Mouse (Mus musculus): ENCODE measurements around the gene Selenon. TPM values are rescaled to one million over a fixed set of nuclear protein-coding genes. Genes with fewer than 3 reads are reported as not detected.
A peak's percentile ranks its signal among the peaks of the same experiment; 100 is the strongest.
"Not testable (repeated sequence)": the region's sequence is repeated elsewhere in the genome, so short reads cannot be mapped to it uniquely, and the experiment has no call there.

The Selenon gene
- polyA plus RNA-seq, 1 experiment from 2014 or later, result 2.8 TPM

- 48% methylated on average over 3 of the region's 4 CpGs for WGBS (ENCODE audit: insufficient replicate concordance)
- Histone ChIP-seq H3K27me3 (ENCODE audit: insufficient read depth, low read length) (no peaks in the 10 kb centered on the region), H3K9ac (replicated peaks) (no peak overlapping the region), H3K4me3 (ENCODE audit: low read depth, low read length) (no peak overlapping the region), H3K4me2 (ENCODE audit: low read depth, low read length) (0 out of 2 replicates have a peak overlapping the region, but pooled peaks have one; percentile 10), H3K36me3 (replicated peaks; ENCODE audit: insufficient read depth, low read length) (peaks cover 8% of the 10 kb centered on the region; the same call in 1 of the 2 replicates), H3K27ac (ENCODE audit: low read depth) (0 out of 2 replicates have a peak overlapping the region, but pooled peaks have one; percentile 36), H3K4me1 (ENCODE audit: insufficient read depth) (peaks cover 25% of the 10 kb centered on the region), H3K9me3 (ENCODE audit: low read length) (no peaks in the 10 kb centered on the region)
- TF ChIP-seq EP300 (IDR thresholded peaks at IDR 0.05; ENCODE audit: low read depth) (peak; percentile 78), CTCF (IDR thresholded peaks at IDR 0.05; ENCODE audit: low read depth) (no peak)
- DNase-seq, result no peak
- peak; percentile 78 for ATAC-seq
These were observed 45.9 kb downstream of the Selenon start for GRCm38 (mm10) chr4:134505966-134506594.

GRCm38 (mm10) chr4:134505303-134505789 lies 46.6 kb downstream of the Selenon start:
- H3K4me2 ChIP-seq (ENCODE audit: low read depth, low read length), result no peak overlapping the region
- H3K27ac ChIP-seq (ENCODE audit: low read depth), result 0 out of 2 replicates have a peak overlapping the region, but pooled peaks have one; percentile 9
- H3K4me1 ChIP-seq (ENCODE audit: insufficient read depth), result peaks cover 22% of the 10 kb centered on the region; the same call in 1 of the 2 replicates

GRCm38 (mm10) chr4:134503686-134504357 lies 48.1 kb downstream of the Selenon start:
- Histone ChIP-seq H3K9ac (replicated peaks) (no peak overlapping the region), H3K4me1 (ENCODE audit: insufficient read depth) (peaks cover 22% of the 10 kb centered on the region; the same call in 1 of the 2 replicates), H3K27ac (ENCODE audit: low read depth) (no peak overlapping the region), H3K4me2 (ENCODE audit: low read depth, low read length) (peak overlapping the region; percentile 1; the same call in 1 of the 2 replicates), H3K9me3 (ENCODE audit: low read length) (no peaks in the 10 kb centered on the region), H3K4me3 (ENCODE audit: low read depth, low read length) (no peak overlapping the region), H3K27me3 (ENCODE audit: insufficient read depth, low read length) (no peaks in the 10 kb centered on the region), H3K36me3 (replicated peaks; ENCODE audit: insufficient read depth, low read length) (peaks cover 8% of the 10 kb centered on the region; the same call in 1 of the 2 replicates)
- ATAC-seq (peak; percentile 52), DNase-seq (no peak)
- TF ChIP-seq EP300 (IDR thresholded peaks at IDR 0.05; ENCODE audit: low read depth), result no peak
- no peak for TF ChIP-seq CTCF (IDR thresholded peaks at IDR 0.05; ENCODE audit: low read depth)
- whole genome bisulfite sequencing (ENCODE audit: insufficient replicate concordance), result 35% methylated on average over 4 of the region's 4 CpGs

More at GRCm38 (mm10) chr4:134505303-134505789, 46.6 kb downstream of the Selenon start:
- Histone ChIP-seq H3K36me3 (replicated peaks; ENCODE audit: insufficient read depth, low read length) (peaks cover 8% of the 10 kb centered on the region; the same call in 1 of the 2 replicates), H3K9me3 (ENCODE audit: low read length) (no peaks in the 10 kb centered on the region), H3K27me3 (ENCODE audit: insufficient read depth, low read length) (no peaks in the 10 kb centered on the region), H3K4me3 (ENCODE audit: low read depth, low read length) (no peak overlapping the region), H3K9ac (replicated peaks) (no peak overlapping the region)
- 67% methylated on average over 4 of the region's 4 CpGs for WGBS (ENCODE audit: insufficient replicate concordance)
- TF ChIP-seq CTCF (IDR thresholded peaks at IDR 0.05; ENCODE audit: low read depth) (no peak), EP300 (IDR thresholded peaks at IDR 0.05; ENCODE audit: low read depth) (no peak)
- no peak for DNase-seq
- ATAC-seq, result no peak

- ATAC-seq (no peak), DNase-seq (no peak)
- H3K27ac ChIP-seq (ENCODE audit: low read depth), result no peak overlapping the region
- H3K9me3 ChIP-seq (ENCODE audit: low read length), result no peaks in the 10 kb centered on the region
- no peak overlapping the region for H3K4me2 ChIP-seq (ENCODE audit: low read depth, low read length)
- 85% methylated on average over 6 of the region's 6 CpGs for WGBS (ENCODE audit: insufficient replicate concordance)
- H3K4me1 ChIP-seq (ENCODE audit: insufficient read depth), result peaks cover 39% of the 10 kb centered on the region
- H3K9ac ChIP-seq (replicated peaks), result no peak overlapping the region
- H3K27me3 ChIP-seq (ENCODE audit: insufficient read depth, low read length), result no peaks in the 10 kb centered on the region
- H3K4me3 ChIP-seq (ENCODE audit: low read depth, low read length), result no peak overlapping the region
- TF ChIP-seq CTCF (IDR thresholded peaks at IDR 0.05; ENCODE audit: low read depth), result no peak
- TF ChIP-seq EP300 (IDR thresholded peaks at IDR 0.05; ENCODE audit: low read depth), result no peak
- H3K36me3 ChIP-seq (replicated peaks; ENCODE audit: insufficient read depth, low read length), result no peaks in the 10 kb centered on the region
These were observed 50.9 kb downstream of the Selenon start for GRCm38 (mm10) chr4:134501095-134501494.

- DNase-seq; ATAC-seq; H3K9me3 ChIP-seq (ENCODE audit: low read length); H3K9ac ChIP-seq (replicated peaks); H3K27me3 ChIP-seq (ENCODE audit: insufficient read depth, low read length); H3K4me2 ChIP-seq (ENCODE audit: low read depth, low read length); H3K4me3 ChIP-seq (ENCODE audit: low read depth, low read length); H3K27ac ChIP-seq (ENCODE audit: low read depth); H3K36me3 ChIP-seq (replicated peaks; ENCODE audit: insufficient read depth, low read length): not testable (repeated sequence)
- peaks cover 53% of the 10 kb centered on the region for H3K4me1 ChIP-seq (ENCODE audit: insufficient read depth)
- 63% methylated on average over 6 of the region's 6 CpGs for WGBS (ENCODE audit: insufficient replicate concordance)
These were observed 53.0 kb downstream of the Selenon start for GRCm38 (mm10) chr4:134498983-134499382.

All from liver, postnatal 0 days (tissue).